In genomic region chr11:95273661-95274060, GRCm38 (mm10) we compare ENCODE assay signal across 27 mouse cellular contexts. TPM values are rescaled to one million over a fixed set of nuclear protein-coding genes. Genes with fewer than 3 reads are reported as not detected.
A peak's percentile ranks its signal among the peaks of the same experiment; 100 is the strongest.
DNase-seq lines count a peak whose midpoint lies in the region; ATAC-seq lines count a peak whose summit lies in the region.
"Had no signal": no experiment of that assay in that cellular context is flagged by ENCODE, and none has a peak within 500 bp of the region (broad histone marks: within the 10 kb centered on the region; RNA-seq: fewer than 3 reads in every experiment).

No protein-coding gene starts in this region.

- H3K4me2 ChIP-seq in heart, embryonic 11.5 days: no peak overlapping the region
- no peak overlapping the region for H3K4me2 ChIP-seq in stomach, embryonic 16.5 days (ENCODE audit: low read depth, low read length)
- H3K4me2 ChIP-seq: embryonic facial prominence, embryonic 12.5 days; forebrain, embryonic 13.5 days; heart, embryonic 12.5 days; hindbrain, embryonic 15.5 days had no signal

- H3K4me3 ChIP-seq in heart, embryonic 11.5 days (ENCODE audit: low read depth, low read length): no peak overlapping the region
- peak overlapping the region; percentile 66 for H3K4me3 ChIP-seq in megakaryocyte, embryonic 14.5 days (replicated peaks)
- no peak overlapping the region for H3K4me3 ChIP-seq in stomach, embryonic 16.5 days (replicated peaks; ENCODE audit: low read length)
- H3K4me3 ChIP-seq: embryonic facial prominence, embryonic 12.5 days; forebrain, embryonic 13.5 days; heart, adult 2 months; heart, embryonic 12.5 days; hindbrain, embryonic 15.5 days had no signal

- H3K27me3 ChIP-seq in heart, embryonic 11.5 days (ENCODE audit: control insufficient read depth, insufficient read depth, low read length): no peaks in the 10 kb centered on the region
- H3K27me3 ChIP-seq in megakaryocyte, embryonic 14.5 days (replicated peaks): no peaks in the 10 kb centered on the region
- H3K27me3 ChIP-seq in stomach, embryonic 16.5 days (ENCODE audit: control insufficient read depth, insufficient read depth, low read length): no peaks in the 10 kb centered on the region
- H3K27me3 ChIP-seq: embryonic facial prominence, embryonic 12.5 days; forebrain, embryonic 13.5 days; heart, embryonic 12.5 days; hindbrain, embryonic 15.5 days had no signal

- no peak overlapping the region for H3K9ac ChIP-seq in heart, embryonic 11.5 days (ENCODE audit: low read depth, low read length)
- no peak overlapping the region for H3K9ac ChIP-seq in stomach, embryonic 16.5 days (ENCODE audit: low read length)
- H3K9ac ChIP-seq: embryonic facial prominence, embryonic 12.5 days; forebrain, embryonic 13.5 days; forebrain, postnatal 0 days; heart, embryonic 12.5 days; hindbrain, embryonic 15.5 days had no signal

- 0 out of 2 replicates have a peak overlapping the region, but pooled peaks have one; percentile 15 for H3K27ac ChIP-seq in heart, embryonic 11.5 days (ENCODE audit: low read depth, low read length)
- H3K27ac ChIP-seq in stomach, embryonic 16.5 days (ENCODE audit: low read length): peak overlapping the region; percentile 72
- H3K27ac ChIP-seq: embryonic facial prominence, embryonic 12.5 days; forebrain, embryonic 13.5 days; heart, adult 2 months; hindbrain, embryonic 15.5 days had no signal

- 82% methylated on average over 5 of the region's 5 CpGs for WGBS in heart, embryonic 11.5 days (ENCODE audit: insufficient replicate concordance)
- WGBS in stomach, embryonic 16.5 days: 67% methylated on average over 5 of the region's 5 CpGs

- intact Hi-C loops in heart, postnatal 14 days (cut with DNase I): no loop called here

- H3K9me3 ChIP-seq in heart, embryonic 11.5 days (replicated peaks; ENCODE audit: control insufficient read depth, low read length): no peaks in the 10 kb centered on the region
- no peaks in the 10 kb centered on the region for H3K9me3 ChIP-seq in megakaryocyte, embryonic 14.5 days
- no peaks in the 10 kb centered on the region for H3K9me3 ChIP-seq in stomach, embryonic 16.5 days (replicated peaks; ENCODE audit: control insufficient read depth, low read length)
- H3K9me3 ChIP-seq: embryonic facial prominence, embryonic 12.5 days; forebrain, embryonic 13.5 days; heart, embryonic 12.5 days; hindbrain, embryonic 15.5 days had no signal

- H3K4me1 ChIP-seq in heart, embryonic 11.5 days (ENCODE audit: control insufficient read depth, insufficient read depth, low read length): no peaks in the 10 kb centered on the region
- H3K4me1 ChIP-seq in megakaryocyte, embryonic 14.5 days: peaks cover 86% of the 10 kb centered on the region
- H3K4me1 ChIP-seq in stomach, embryonic 16.5 days (ENCODE audit: control insufficient read depth, insufficient read depth, low read length): no peaks in the 10 kb centered on the region
- H3K4me1 ChIP-seq: embryonic facial prominence, embryonic 12.5 days; forebrain, embryonic 13.5 days; hindbrain, embryonic 15.5 days had no signal

- ATAC-seq in heart, embryonic 11.5 days (replicated peaks; ENCODE audit: insufficient number of reproducible peaks, low FRiP score, low TSS enrichment): no peak
- no peak for ATAC-seq in megakaryocyte, adult 5-6 weeks (ENCODE audit: poor library complexity, severe bottlenecking)
- ATAC-seq in stomach, embryonic 16.5 days (ENCODE audit: insufficient read depth, low FRiP score): peak; percentile 77; the same call in 1 of the 2 replicates
- ATAC-seq: CD4-positive, CD25-positive, alpha-beta regulatory T cell, adult 4 months; forebrain, embryonic 13.5 days; forebrain, postnatal 0 days had no signal

- no peak for DNase-seq in heart, postnatal 14 days
- DNase-seq in ZHBTc4 (ENCODE audit: low read depth, low spot score): peak; percentile 73
- DNase-seq in kidney, adult 18-20 months: no peak
- DNase-seq in layer of hippocampus, adult 8-10 months (ENCODE audit: low spot score in 2 of 2): no peak
- DNase-seq: adrenal gland, postnatal 14 days; B cell, adult 2 months; cerebellum, adult 11-12 months; cerebellum, adult 9-10 months; cerebellum, postnatal 25 days; forebrain, postnatal 0 days; gastrocnemius, postnatal 14 days; heart, adult 2 months; heart, postnatal 36 days had no signal

- peaks cover 66% of the 10 kb centered on the region for H3K36me3 ChIP-seq in heart, embryonic 11.5 days (ENCODE audit: control insufficient read depth, insufficient read depth, low read length)
- peaks cover 100% of the 10 kb centered on the region for H3K36me3 ChIP-seq in megakaryocyte, embryonic 14.5 days (replicated peaks; ENCODE audit: low read length)
- H3K36me3 ChIP-seq in stomach, embryonic 16.5 days (ENCODE audit: control insufficient read depth, insufficient read depth, low read length): peaks cover 45% of the 10 kb centered on the region

RNA-seq across cellular contexts. Expression of gene Tac4, which starts 12.3 kb away (rescaled TPM):
- 0.13 TPM in 1 of 2 replicates, not detected in the other for polyA plus RNA-seq in heart, embryonic 11.5 days (2014; fragmentation: Nextera tagmentation; extraction: Ambion mirVana)
- not detected for total RNA-seq in heart, postnatal 14 days (2021)
- polyA plus RNA-seq in megakaryocyte, embryonic 14.5 days (2012; ENCODE audit: insufficient read depth, low replicate concordance): 1.3 and 1.9 TPM in 2 replicates
- total RNA-seq in megakaryocyte, adult 5-6 weeks (2015): not detected in 2 replicates
- total RNA-seq in megakaryocyte, adult 5-6 weeks (2017): 0.15 TPM in 1 of 2 replicates, not detected in the other
- polyA plus RNA-seq in stomach, embryonic 16.5 days (2015; fragmentation: Nextera tagmentation; extraction: Ambion mirVana): 0.10 and 0.24 TPM in 2 replicates
- not detected for total RNA-seq in layer of hippocampus, adult 8-10 months (2022)
- total RNA-seq: adrenal gland, adult 18-20 months; adrenal gland, postnatal 14 days; forebrain, postnatal 0 days; gastrocnemius, adult 18-20 months; gastrocnemius, postnatal 14 days; heart, adult 2 months; heart, postnatal 36 days had no signal
- polyA plus RNA-seq: CD4-positive, CD25-positive, alpha-beta regulatory T cell, adult 4 months; cortical plate, adult 2 months; forebrain, embryonic 13.5 days; forebrain, postnatal 0 days; gonadal fat pad, adult 2 months; heart, embryonic 12.5 days; heart, embryonic 16.5 days; hindbrain, embryonic 15.5 days had no signal

RNA-seq across cellular contexts. Expression of gene Kat7, which starts 36.4 kb away (rescaled TPM):
- 43.2 and 55.1 TPM in 2 replicates for polyA plus RNA-seq in heart, embryonic 11.5 days (2014; fragmentation: Nextera tagmentation; extraction: Ambion mirVana)
- total RNA-seq in heart, postnatal 14 days (2021): 10 to 100 TPM; 30.6 to 32.2 TPM
- 0.48 and 11.7 TPM in 2 replicates for polyA plus RNA-seq in megakaryocyte, embryonic 14.5 days (2012; ENCODE audit: insufficient read depth, low replicate concordance)
- 78.8 and 84.7 TPM in 2 replicates for total RNA-seq in megakaryocyte, adult 5-6 weeks (2015)
- total RNA-seq in megakaryocyte, adult 5-6 weeks (2017): 65.1 and 69.1 TPM in 2 replicates
- 59.3 and 66.0 TPM in 2 replicates for polyA plus RNA-seq in stomach, embryonic 16.5 days (2015; fragmentation: Nextera tagmentation; extraction: Ambion mirVana)
- 10 to 100 TPM; 73.3 to 86.4 (median 84.0) TPM for total RNA-seq in layer of hippocampus, adult 8-10 months (2022)
